Mouse (Mus musculus) cerebellum, postnatal 25 days (tissue): Measurements from ENCODE around the gene Sat2.
A peak's percentile ranks its signal among the peaks of the same experiment; 100 is the strongest.

Experiments
- DNase-seq, 2 experiments: peaks; one replicate each; pipeline ENCODE4 v3.0.0; 2021; ENCODE audit warnings: mixed read lengths in 2 of 2

The Sat2 gene

GRCm38 (mm10) chr11:69621571-69622268 is at the start of gene Sat2:
Gene Sat2, plus strand, starts transcription at chr11:69622024.
- DNase-seq: peak; percentile 77 to 78

GRCm38 (mm10) chr11:69575220-69575619 is 46.6 kb upstream of the Sat2 start:
- DNase-seq: no peak

- DNase-seq: no peak
Measured at GRCm38 (mm10) chr11:69576307-69576706, 45.5 kb upstream of the Sat2 start.

GRCm38 (mm10) chr11:69578301-69578700 is 43.5 kb upstream of the Sat2 start:
- peak in 1 of 2 experiments; percentile 33 for DNase-seq

- DNase-seq: peak; percentile 96 to 99
Measured at GRCm38 (mm10) chr11:69579128-69580017, 42.5 kb upstream of the Sat2 start.

GRCm38 (mm10) chr11:69580091-69580514 is 41.7 kb upstream of the Sat2 start, which contains the start of the genes Wrap53 and Trp53:
Gene Wrap53, minus strand, starts transcription at chr11:69580255.
Gene Trp53, plus strand, starts transcription at chr11:69580359.
- DNase-seq: peak; percentile 86 to 90

GRCm38 (mm10) chr11:69580572-69581146 is 41.2 kb upstream of the Sat2 start:
- no peak for DNase-seq

- peak; percentile 95 to 98 for DNase-seq
Measured at GRCm38 (mm10) chr11:69581147-69581688, 40.6 kb upstream of the Sat2 start.

GRCm38 (mm10) chr11:69581814-69582213 is 40.0 kb upstream of the Sat2 start:
- no peak for DNase-seq

- no peak for DNase-seq
Measured at GRCm38 (mm10) chr11:69582230-69582805, 39.5 kb upstream of the Sat2 start.

- DNase-seq: no peak
Measured at GRCm38 (mm10) chr11:69584008-69584407, 37.8 kb upstream of the Sat2 start.

- DNase-seq: no peak
Measured at GRCm38 (mm10) chr11:69584937-69585336, 36.9 kb upstream of the Sat2 start.

GRCm38 (mm10) chr11:69585718-69586325 is 36.0 kb upstream of the Sat2 start:
- DNase-seq: no peak

- no peak for DNase-seq
Measured at GRCm38 (mm10) chr11:69589207-69589834, 32.5 kb upstream of the Sat2 start.

- no peak for DNase-seq
Measured at GRCm38 (mm10) chr11:69590622-69591021, 31.2 kb upstream of the Sat2 start.

GRCm38 (mm10) chr11:69591424-69591823 is 30.4 kb upstream of the Sat2 start:
- DNase-seq: no peak

- peak in 1 of 2 experiments; percentile 69 for DNase-seq
Measured at GRCm38 (mm10) chr11:69591899-69592637, 29.8 kb upstream of the Sat2 start.

- no peak for DNase-seq
Measured at GRCm38 (mm10) chr11:69592799-69593198, 29.0 kb upstream of the Sat2 start.

GRCm38 (mm10) chr11:69594853-69595252 is 27.0 kb upstream of the Sat2 start:
- no peak for DNase-seq

- no peak for DNase-seq
Measured at GRCm38 (mm10) chr11:69599436-69599835, 22.4 kb upstream of the Sat2 start.

- DNase-seq: peak; percentile 60 to 76
Measured at GRCm38 (mm10) chr11:69600098-69600497, 21.7 kb upstream of the Sat2 start.
